Mouse (Mus musculus) bone marrow macrophage, adult 2 months (primary cell): ENCODE data around the gene Tbc1d2b.

Experiments
- CTCF ChIP-seq: IDR thresholded peaks from 2 replicates; pipeline ENCODE4 v1.5.1; 2012; ENCODE audit warnings: low read depth, mild to moderate bottlenecking, low read length, moderate library complexity
- POLR2A ChIP-seq: IDR thresholded peaks from 2 replicates; pipeline ENCODE4 v1.6.1; 2012; ENCODE audit warnings: mild to moderate bottlenecking, low read depth, low read length, borderline replicate concordance

DNA sequence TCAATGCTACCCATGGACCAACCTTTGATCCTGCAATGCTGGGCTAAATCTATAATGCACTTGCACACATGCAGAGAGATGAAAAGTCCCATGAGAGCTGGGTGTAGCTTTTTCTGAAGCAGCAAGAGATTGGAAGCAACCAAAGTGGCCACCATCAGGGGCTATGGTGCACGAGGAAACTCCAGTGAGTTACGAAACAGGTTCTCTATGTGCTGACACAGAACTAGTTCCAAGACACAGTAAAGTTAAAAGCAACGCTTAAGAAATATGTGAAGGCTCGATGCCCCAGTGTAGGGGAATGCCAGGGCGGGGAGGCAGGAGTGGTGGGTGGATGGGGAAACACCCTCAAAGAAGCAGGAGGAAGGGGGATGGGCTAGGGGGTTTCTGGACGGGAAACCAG is 61.9 kb downstream of the Tbc1d2b start:
- TF ChIP-seq POLR2A: no peak
- no peak for TF ChIP-seq CTCF
